Mouse (Mus musculus): ENCODE results near the gene Slc34a1. TPM values are rescaled to one million over a fixed set of nuclear protein-coding genes. Genes with fewer than 3 reads are reported as not detected.

The Slc34a1 gene
- polyA plus RNA-seq, 1 experiment from 2014 or later = not detected

GRCm38 (mm10) chr13:55378907-55379580 is 18.9 kb upstream of the Slc34a1 start:
- Histone ChIP-seq H3K4me3 (replicated peaks) (no peak overlapping the region), H3K4me1 (replicated peaks) (peaks cover 3% of the 10 kb centered on the region; the same call in 1 of the 2 replicates), H3K27me3 (peaks cover 83% of the 10 kb centered on the region), H3K36me3 (no peaks in the 10 kb centered on the region), H3K9me3 (no peaks in the 10 kb centered on the region), H3K9ac (replicated peaks) (no peak overlapping the region), H3K27ac (no peak overlapping the region), H3K4me2 (replicated peaks) (0 out of 2 replicates have a peak overlapping the region, but pooled peaks have one; percentile 5)
- 5% methylated on average over 32 of the region's 32 CpGs for WGBS
- ATAC-seq = no peak

DNA sequence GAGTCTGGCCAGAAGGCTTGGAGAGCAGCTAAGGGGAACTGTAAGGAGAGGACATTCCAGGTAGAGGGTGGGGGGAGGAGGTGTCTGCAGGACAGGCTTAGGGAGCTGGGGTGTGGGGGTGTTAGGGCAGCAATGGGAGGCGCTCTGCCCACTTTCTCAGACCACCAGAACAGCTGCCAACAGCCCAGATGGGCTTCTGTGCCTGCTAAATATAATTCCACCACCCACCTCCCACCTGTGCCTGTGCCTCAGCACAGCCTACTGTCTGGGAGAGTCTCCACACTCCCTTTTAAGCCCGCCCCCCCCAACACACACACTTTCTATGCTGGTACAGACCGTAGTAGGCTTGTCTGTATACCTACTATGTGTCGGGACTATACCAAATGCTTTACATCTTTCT is 16.2 kb upstream of the Slc34a1 start:
- Histone ChIP-seq H3K4me3 (replicated peaks) (no peak overlapping the region), H3K4me1 (replicated peaks) (peaks cover 3% of the 10 kb centered on the region; the same call in 1 of the 2 replicates), H3K27me3 (peaks cover 63% of the 10 kb centered on the region), H3K27ac (no peak overlapping the region), H3K36me3 (no peaks in the 10 kb centered on the region), H3K9me3 (no peaks in the 10 kb centered on the region), H3K9ac (replicated peaks) (no peak overlapping the region), H3K4me2 (replicated peaks) (no peak overlapping the region)
- ATAC-seq = no peak
- 83% methylated on average over 4 of the region's 4 CpGs for WGBS

DNA sequence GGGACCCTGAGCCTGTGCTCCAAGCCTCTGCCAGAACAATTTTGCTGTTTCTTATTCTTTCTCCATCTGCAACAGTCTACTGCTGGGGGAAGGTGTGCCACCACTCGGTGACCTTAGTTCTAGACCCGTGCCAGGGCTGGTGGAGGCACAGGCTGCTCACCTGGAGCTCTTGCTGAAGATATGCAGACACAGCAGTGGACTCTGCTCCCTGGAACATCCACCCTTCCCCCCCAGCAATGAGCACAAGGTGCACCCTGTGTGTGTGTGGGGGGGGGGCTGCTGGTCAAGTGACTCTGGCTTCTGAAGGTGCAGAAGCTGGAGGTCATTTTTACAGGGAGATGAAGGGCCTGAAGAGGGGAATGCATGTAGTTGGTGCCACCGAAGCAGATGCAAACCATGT is 7.3 kb upstream of the Slc34a1 start:
- whole genome bisulfite sequencing = 84% methylated on average over 3 of the region's 3 CpGs
- no peak overlapping the region for H3K27ac ChIP-seq
- H3K9ac ChIP-seq (replicated peaks) = no peak overlapping the region
- no peaks in the 10 kb centered on the region for H3K27me3 ChIP-seq
- no peak overlapping the region for H3K4me3 ChIP-seq (replicated peaks)
- H3K36me3 ChIP-seq = no peaks in the 10 kb centered on the region
- no peaks in the 10 kb centered on the region for H3K4me1 ChIP-seq (replicated peaks)
- ATAC-seq = no peak
- no peaks in the 10 kb centered on the region for H3K9me3 ChIP-seq
- no peak overlapping the region for H3K4me2 ChIP-seq (replicated peaks)

DNA sequence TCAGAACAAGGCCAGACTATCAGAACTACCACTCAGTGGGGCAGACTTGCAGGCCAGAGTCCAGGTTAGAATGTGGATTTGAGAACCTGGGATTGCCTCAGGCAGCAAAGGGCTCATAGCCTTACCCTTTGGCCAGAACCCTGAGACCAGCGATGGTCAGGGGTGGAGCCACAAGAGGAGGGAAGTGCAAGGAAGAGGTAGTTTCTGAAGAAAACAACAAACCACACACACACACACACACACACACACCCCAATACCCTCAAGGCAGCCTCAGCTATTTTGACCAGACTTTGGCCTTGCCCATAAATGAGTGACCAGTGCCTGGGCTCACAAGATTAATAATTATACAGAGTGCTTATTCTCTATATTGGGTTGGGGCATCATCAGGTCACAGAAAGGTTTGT is 6.4 kb upstream of the Slc34a1 start:
- ATAC-seq = no peak
- Histone ChIP-seq H3K4me2 (replicated peaks) (no peak overlapping the region), H3K27me3 (no peaks in the 10 kb centered on the region), H3K4me1 (replicated peaks) (no peaks in the 10 kb centered on the region), H3K9ac (replicated peaks) (no peak overlapping the region), H3K9me3 (no peaks in the 10 kb centered on the region), H3K4me3 (replicated peaks) (no peak overlapping the region), H3K36me3 (no peaks in the 10 kb centered on the region), H3K27ac (no peak overlapping the region)
- WGBS = 92% methylated on average over 1 of the region's 1 CpGs

GRCm38 (mm10) chr13:55392933-55393332 is 5.1 kb upstream of the Slc34a1 start:
- Histone ChIP-seq H3K9ac (replicated peaks) (no peak overlapping the region), H3K4me1 (replicated peaks) (no peaks in the 10 kb centered on the region), H3K4me3 (replicated peaks) (no peak overlapping the region), H3K36me3 (no peaks in the 10 kb centered on the region), H3K4me2 (replicated peaks) (no peak overlapping the region), H3K27ac (no peak overlapping the region), H3K9me3 (no peaks in the 10 kb centered on the region), H3K27me3 (no peaks in the 10 kb centered on the region; the same call in 1 of the 2 replicates)
- no peak for ATAC-seq
- 83% methylated on average over 4 of the region's 4 CpGs for WGBS

- Histone ChIP-seq H3K4me2 (replicated peaks) (no peak overlapping the region), H3K27ac (no peak overlapping the region), H3K36me3 (no peaks in the 10 kb centered on the region), H3K4me1 (replicated peaks) (0 out of 2 replicates have a peak, but pooled peaks cover 4% of the 10 kb centered on the region), H3K4me3 (replicated peaks) (no peak overlapping the region), H3K27me3 (peaks cover 3% of the 10 kb centered on the region; the same call in 1 of the 2 replicates), H3K9ac (replicated peaks) (no peak overlapping the region), H3K9me3 (no peaks in the 10 kb centered on the region)
- ATAC-seq = no peak
- 60% methylated on average over 5 of the region's 5 CpGs for WGBS
These were observed 1.5 kb downstream of the Slc34a1 start for GRCm38 (mm10) chr13:55399300-55400038.

GRCm38 (mm10) chr13:55400039-55400346 is 2.0 kb downstream of the Slc34a1 start:
- WGBS = 97% methylated on average over 1 of the region's 1 CpGs
- no peak for ATAC-seq
- no peak overlapping the region for H3K27ac ChIP-seq

GRCm38 (mm10) chr13:55403266-55403665 is 5.3 kb downstream of the Slc34a1 start:
- H3K27ac ChIP-seq = no peak overlapping the region
- WGBS = 60% methylated on average over 7 of the region's 7 CpGs
- ATAC-seq = no peak
- H3K9ac ChIP-seq (replicated peaks) = no peak overlapping the region
- H3K36me3 ChIP-seq = no peaks in the 10 kb centered on the region
- H3K4me2 ChIP-seq (replicated peaks) = no peak overlapping the region
- no peak overlapping the region for H3K4me3 ChIP-seq (replicated peaks)
- no peaks in the 10 kb centered on the region for H3K9me3 ChIP-seq
- peaks cover 10% of the 10 kb centered on the region for H3K4me1 ChIP-seq (replicated peaks)
- peaks cover 6% of the 10 kb centered on the region; the same call in 1 of the 2 replicates for H3K27me3 ChIP-seq

More at GRCm38 (mm10) chr13:55400039-55400346, 2.0 kb downstream of the Slc34a1 start:
- H3K36me3 ChIP-seq = no peaks in the 10 kb centered on the region
- H3K27me3 ChIP-seq = peaks cover 6% of the 10 kb centered on the region; the same call in 1 of the 2 replicates
- H3K9ac ChIP-seq (replicated peaks) = no peak overlapping the region
- 0 out of 2 replicates have a peak, but pooled peaks cover 4% of the 10 kb centered on the region for H3K4me1 ChIP-seq (replicated peaks)
- no peak overlapping the region for H3K4me3 ChIP-seq (replicated peaks)
- no peaks in the 10 kb centered on the region for H3K9me3 ChIP-seq
- no peak overlapping the region for H3K4me2 ChIP-seq (replicated peaks)

DNA sequence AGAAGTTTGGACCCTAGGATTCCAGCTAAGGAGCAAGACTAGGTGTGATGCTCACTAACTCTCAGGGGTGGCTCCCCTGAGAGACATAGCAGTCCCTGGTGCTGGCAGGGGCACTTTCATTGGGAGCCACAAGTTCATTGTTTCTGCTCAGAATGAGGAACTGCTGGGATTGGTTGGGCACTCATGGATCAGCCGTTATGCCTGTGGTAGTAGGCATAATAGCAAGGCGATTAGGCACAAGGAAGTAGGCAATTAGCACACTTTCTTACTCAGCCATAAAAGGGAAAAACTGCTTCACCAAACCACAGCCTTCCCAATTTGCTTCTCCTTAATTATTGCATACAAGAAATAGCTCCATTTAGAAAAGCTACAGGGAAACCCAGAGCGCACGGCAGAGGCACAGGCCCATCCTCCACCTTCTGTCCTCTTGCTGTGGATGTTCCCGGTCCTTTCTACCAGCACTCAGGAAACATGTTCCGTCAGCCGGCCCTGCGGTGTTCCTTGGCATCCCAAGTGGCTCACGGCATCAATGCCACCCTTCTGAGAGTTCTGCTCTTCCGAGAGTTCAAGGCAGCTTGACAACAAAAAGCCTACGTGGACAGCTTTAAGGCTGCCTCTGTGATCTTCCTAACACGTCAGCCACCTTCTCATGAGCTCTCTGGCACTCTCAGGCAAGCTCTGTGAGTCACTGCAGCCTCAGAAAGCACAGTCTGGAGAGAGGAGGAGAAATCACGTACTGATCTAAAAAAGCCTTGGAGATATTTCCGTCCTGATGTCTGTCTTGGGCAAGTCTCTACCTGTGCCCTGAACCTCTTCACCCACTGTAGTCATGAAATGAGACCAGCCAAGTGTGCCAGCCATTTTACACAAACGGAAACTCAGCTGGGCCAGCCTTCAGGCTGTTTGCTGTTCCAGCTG is 6.2 kb downstream of the Slc34a1 start:
- H3K4me3 ChIP-seq (replicated peaks) = no peak overlapping the region
- H3K27me3 ChIP-seq = peaks cover 6% of the 10 kb centered on the region; the same call in 1 of the 2 replicates
- H3K4me1 ChIP-seq (replicated peaks) = peaks cover 10% of the 10 kb centered on the region
- H3K36me3 ChIP-seq = no peaks in the 10 kb centered on the region
- no peak overlapping the region for H3K4me2 ChIP-seq (replicated peaks)
- no peak overlapping the region for H3K27ac ChIP-seq
- WGBS = 69% methylated on average over 15 of the region's 15 CpGs
- H3K9me3 ChIP-seq = no peaks in the 10 kb centered on the region
- no peak overlapping the region for H3K9ac ChIP-seq (replicated peaks)
- ATAC-seq = no peak

- H3K27me3 ChIP-seq = peaks cover 6% of the 10 kb centered on the region; the same call in 1 of the 2 replicates
- H3K4me2 ChIP-seq (replicated peaks) = peak overlapping the region; percentile 29; the same call in 1 of the 2 replicates
- H3K4me1 ChIP-seq (replicated peaks) = peaks cover 10% of the 10 kb centered on the region
- 19% methylated on average over 11 of the region's 11 CpGs for WGBS
- H3K9me3 ChIP-seq = no peaks in the 10 kb centered on the region
- ATAC-seq = peak; percentile 92
- H3K36me3 ChIP-seq = no peaks in the 10 kb centered on the region
- H3K9ac ChIP-seq (replicated peaks) = peak overlapping the region; percentile 54
- no peak overlapping the region for H3K4me3 ChIP-seq (replicated peaks)
- H3K27ac ChIP-seq = peak overlapping the region; percentile 85
These were observed 7.1 kb downstream of the Slc34a1 start for GRCm38 (mm10) chr13:55404853-55405782.

Data from midbrain, embryonic 13.5 days (tissue).